In the genomic region with DNA sequence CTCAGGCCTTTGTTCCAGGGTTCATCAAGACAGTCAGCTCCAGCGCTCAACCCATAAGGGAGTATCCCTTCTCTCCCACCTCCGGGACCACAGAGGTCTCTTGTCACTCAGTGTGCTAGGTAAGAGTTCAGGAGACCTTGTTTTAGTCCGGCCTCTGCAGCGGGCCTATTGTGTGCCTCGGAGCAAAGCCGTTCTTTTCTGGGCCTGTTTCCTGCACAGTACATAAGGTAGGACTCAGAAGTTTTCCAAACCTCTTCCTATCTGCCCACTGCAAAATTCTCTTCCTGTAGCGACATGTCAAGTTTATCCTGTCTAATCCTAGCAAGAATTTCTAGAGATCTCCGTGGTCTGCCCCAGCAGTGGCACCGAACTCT, we compare ENCODE assay signal across 8 mouse cellular contexts. TPM values are rescaled to one million over a fixed set of nuclear protein-coding genes. Genes with fewer than 3 reads are reported as not detected.
A peak's percentile ranks its signal among the peaks of the same experiment; 100 is the strongest.
DNase-seq lines count a peak whose midpoint lies in the region; ATAC-seq and TF ChIP-seq lines count a peak whose summit lies in the region.

No protein-coding gene starts in this region.

- H3K27ac ChIP-seq in heart, embryonic 15.5 days: peak overlapping the region; percentile 95
- peak overlapping the region; percentile 91 for H3K27ac ChIP-seq in liver, postnatal 0 days (ENCODE audit: low read depth)

- peak overlapping the region; percentile 72 for H3K4me3 ChIP-seq in heart, embryonic 15.5 days
- H3K4me3 ChIP-seq in liver, postnatal 0 days (ENCODE audit: low read depth, low read length): peak overlapping the region; percentile 73

- H3K4me2 ChIP-seq in heart, embryonic 15.5 days: peak overlapping the region; percentile 73
- H3K4me2 ChIP-seq in liver, postnatal 0 days (ENCODE audit: low read depth, low read length): peak overlapping the region; percentile 93

- H3K9me3 ChIP-seq in heart, embryonic 15.5 days (replicated peaks): no peaks in the 10 kb centered on the region
- H3K9me3 ChIP-seq in liver, postnatal 0 days (ENCODE audit: low read length): no peaks in the 10 kb centered on the region

- TF ChIP-seq EP300 in liver, postnatal 0 days (IDR thresholded peaks at IDR 0.05; ENCODE audit: low read depth): no peak

- 11% methylated on average over 9 of the region's 9 CpGs for WGBS in heart, embryonic 15.5 days
- WGBS in liver, postnatal 0 days (ENCODE audit: insufficient replicate concordance): 9% methylated on average over 9 of the region's 9 CpGs

- peaks cover 22% of the 10 kb centered on the region; the same call in 1 of the 2 replicates for H3K36me3 ChIP-seq in heart, embryonic 15.5 days
- H3K36me3 ChIP-seq in liver, postnatal 0 days (replicated peaks; ENCODE audit: insufficient read depth, low read length): peaks cover 17% of the 10 kb centered on the region

- ATAC-seq in cerebellum, adult (ENCODE audit: insufficient number of reproducible peaks, low FRiP score, low TSS enrichment): peak; percentile 16
- ATAC-seq in heart, embryonic 15.5 days (replicated peaks; ENCODE audit: insufficient number of reproducible peaks, insufficient read depth, low FRiP score, low read depth): peak; percentile 8
- ATAC-seq in liver, postnatal 0 days: peak; percentile 10

- no peak for TF ChIP-seq CTCF in liver, postnatal 0 days (IDR thresholded peaks at IDR 0.05; ENCODE audit: low read depth)

- H3K9ac ChIP-seq in heart, embryonic 15.5 days: peak overlapping the region; percentile 83
- H3K9ac ChIP-seq in liver, postnatal 0 days (replicated peaks): peak overlapping the region; percentile 90

- H3K4me1 ChIP-seq in heart, embryonic 15.5 days (replicated peaks): peaks cover 20% of the 10 kb centered on the region
- peaks cover 21% of the 10 kb centered on the region for H3K4me1 ChIP-seq in liver, postnatal 0 days (ENCODE audit: insufficient read depth)

- no peak for DNase-seq in cerebellum, adult 11-12 months
- peak; percentile 38 for DNase-seq in retina, embryonic 14.5 days (ENCODE audit: low spot score)
- no peak for DNase-seq in retina, postnatal 1 day
- no peak for DNase-seq in liver, postnatal 0 days
- no peak for DNase-seq in natural killer cell, adult 2 months (ENCODE audit: low spot score in 2 of 2)
- no peak for DNase-seq in frontal cortex, postnatal 14 days (ENCODE audit: low spot score in 2 of 2)

- no peaks in the 10 kb centered on the region for H3K27me3 ChIP-seq in heart, embryonic 15.5 days
- no peaks in the 10 kb centered on the region for H3K27me3 ChIP-seq in liver, postnatal 0 days (ENCODE audit: insufficient read depth, low read length)

RNA-seq across cellular contexts. Expression of a gene that starts 0.5 kb away (rescaled TPM):
- 12.4 and 14.5 TPM in 2 replicates for polyA plus RNA-seq in heart, embryonic 15.5 days (2015; fragmentation: Nextera tagmentation; extraction: Ambion mirVana)
- polyA plus RNA-seq in liver, postnatal 0 days (2015; fragmentation: Nextera tagmentation; extraction: Ambion mirVana): 14.5 TPM in 2 replicates

RNA-seq across cellular contexts. Expression of a gene that starts 22.6 kb away (rescaled TPM):
- 239 and 289 TPM in 2 replicates for polyA plus RNA-seq in heart, embryonic 15.5 days (2015; fragmentation: Nextera tagmentation; extraction: Ambion mirVana)
- polyA plus RNA-seq in liver, postnatal 0 days (2015; fragmentation: Nextera tagmentation; extraction: Ambion mirVana): 114 and 130 TPM in 2 replicates

RNA-seq across cellular contexts. Expression of a gene that starts 35.5 kb away (rescaled TPM):
- 64.8 and 79.8 TPM in 2 replicates for polyA plus RNA-seq in heart, embryonic 15.5 days (2015; fragmentation: Nextera tagmentation; extraction: Ambion mirVana)
- polyA plus RNA-seq in liver, postnatal 0 days (2015; fragmentation: Nextera tagmentation; extraction: Ambion mirVana): 70.1 and 76.2 TPM in 2 replicates

RNA-seq across cellular contexts. Expression of a gene that starts 51.7 kb away (rescaled TPM):
- 25.6 and 36.8 TPM in 2 replicates for polyA plus RNA-seq in heart, embryonic 15.5 days (2015; fragmentation: Nextera tagmentation; extraction: Ambion mirVana)
- polyA plus RNA-seq in liver, postnatal 0 days (2015; fragmentation: Nextera tagmentation; extraction: Ambion mirVana): 13.0 and 16.0 TPM in 2 replicates
